Mouse (Mus musculus): Measurements from ENCODE around the gene Crat.

Gene Crat

DNA sequence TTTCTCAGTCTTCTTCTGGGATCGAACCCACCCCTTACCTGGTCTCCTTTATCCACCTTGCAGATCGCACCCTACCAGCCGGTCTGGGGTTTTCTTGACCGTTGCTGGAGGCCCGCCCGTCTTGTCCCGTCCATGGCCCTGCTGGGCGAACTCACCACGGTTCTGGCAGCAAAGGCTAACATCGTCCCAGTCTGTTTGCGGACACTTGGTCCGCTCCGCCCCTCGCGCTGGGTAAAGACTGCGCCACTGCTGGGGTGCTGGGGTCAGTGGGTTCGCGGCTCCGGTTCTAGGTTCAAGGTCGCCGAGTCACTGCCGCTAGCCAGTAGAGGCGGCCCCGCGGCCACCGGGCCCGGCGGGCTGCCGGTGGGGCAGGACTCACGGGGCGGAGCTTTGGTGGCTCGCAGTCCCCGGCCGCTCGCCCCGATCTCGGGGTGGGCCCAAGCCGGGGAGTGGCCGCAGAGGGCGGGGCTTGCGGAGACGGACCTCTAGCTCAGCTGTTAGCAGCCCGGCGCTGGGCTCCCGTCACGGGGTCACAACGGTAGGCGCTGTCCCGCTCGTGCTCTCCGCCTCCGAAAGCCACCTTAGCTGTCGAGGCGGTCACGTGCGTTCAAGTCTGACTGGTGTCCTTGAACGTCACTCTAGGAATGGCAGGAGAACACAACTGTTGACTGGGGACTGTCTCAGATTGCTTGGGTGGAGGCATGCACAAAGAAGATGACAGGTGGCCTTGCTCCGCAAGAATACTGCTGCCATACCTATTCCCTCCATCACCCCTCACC, at the start of gene Crat:
TSS of gene Crat (minus strand) at position 657 of the 779 bp plus-strand sequence.
- peak; percentile 54 for DNase-seq (ENCODE audit: low read depth, low spot score)

DNA sequence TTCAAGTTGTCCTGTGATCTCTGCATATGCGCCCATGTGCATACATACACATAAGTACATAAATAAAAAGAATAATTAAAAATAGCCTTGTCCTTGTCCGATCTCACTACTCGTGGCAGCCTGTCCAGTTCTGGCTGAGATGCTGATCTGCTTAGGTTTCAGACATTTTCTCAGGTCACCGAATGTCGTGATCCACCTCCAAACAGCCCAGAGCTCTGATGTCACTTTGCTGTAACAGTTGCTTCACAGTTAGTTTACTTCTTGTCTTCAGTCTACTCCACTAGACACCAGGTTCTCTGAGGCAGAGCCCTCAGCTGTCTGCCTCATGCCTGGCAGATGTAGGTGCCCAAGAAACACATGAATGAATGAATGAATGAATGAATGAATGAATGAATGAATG, 48.8 kb upstream of the Crat start:
- no peak for DNase-seq (ENCODE audit: low read depth, low spot score)

DNA sequence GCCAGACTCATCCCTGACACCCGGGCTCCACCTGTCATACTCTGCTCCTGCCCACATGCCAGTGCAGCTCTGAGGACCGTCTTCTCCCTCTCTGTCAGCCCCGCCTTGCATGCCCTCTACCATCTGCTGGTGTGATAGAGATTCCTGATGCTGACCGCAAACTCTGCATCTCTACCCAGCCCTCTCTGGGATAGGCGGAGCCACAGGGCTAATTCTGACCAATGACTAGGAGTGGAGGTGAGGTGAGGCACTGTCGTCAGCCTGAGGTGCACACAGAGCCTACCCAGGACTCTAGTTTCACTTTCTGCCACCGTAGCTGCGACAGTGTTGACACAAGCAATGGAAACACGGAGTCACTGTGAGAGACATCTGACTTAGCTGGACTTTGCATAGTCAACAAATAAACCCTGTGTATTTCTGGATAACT, 48.3 kb upstream of the Crat start:
- DNase-seq (ENCODE audit: low read depth, low spot score), result no peak

- DNase-seq (ENCODE audit: low read depth, low spot score), result no peak
Observed at GRCm38 (mm10) chr2:30463341-30463761, 47.7 kb upstream of the Crat start.

GRCm38 (mm10) chr2:30459241-30459640, 43.6 kb upstream of the Crat start:
- DNase-seq (ENCODE audit: low read depth, low spot score), result no peak

- no peak for DNase-seq (ENCODE audit: low read depth, low spot score)
Observed at GRCm38 (mm10) chr2:30458349-30458748, 42.7 kb upstream of the Crat start.

DNA sequence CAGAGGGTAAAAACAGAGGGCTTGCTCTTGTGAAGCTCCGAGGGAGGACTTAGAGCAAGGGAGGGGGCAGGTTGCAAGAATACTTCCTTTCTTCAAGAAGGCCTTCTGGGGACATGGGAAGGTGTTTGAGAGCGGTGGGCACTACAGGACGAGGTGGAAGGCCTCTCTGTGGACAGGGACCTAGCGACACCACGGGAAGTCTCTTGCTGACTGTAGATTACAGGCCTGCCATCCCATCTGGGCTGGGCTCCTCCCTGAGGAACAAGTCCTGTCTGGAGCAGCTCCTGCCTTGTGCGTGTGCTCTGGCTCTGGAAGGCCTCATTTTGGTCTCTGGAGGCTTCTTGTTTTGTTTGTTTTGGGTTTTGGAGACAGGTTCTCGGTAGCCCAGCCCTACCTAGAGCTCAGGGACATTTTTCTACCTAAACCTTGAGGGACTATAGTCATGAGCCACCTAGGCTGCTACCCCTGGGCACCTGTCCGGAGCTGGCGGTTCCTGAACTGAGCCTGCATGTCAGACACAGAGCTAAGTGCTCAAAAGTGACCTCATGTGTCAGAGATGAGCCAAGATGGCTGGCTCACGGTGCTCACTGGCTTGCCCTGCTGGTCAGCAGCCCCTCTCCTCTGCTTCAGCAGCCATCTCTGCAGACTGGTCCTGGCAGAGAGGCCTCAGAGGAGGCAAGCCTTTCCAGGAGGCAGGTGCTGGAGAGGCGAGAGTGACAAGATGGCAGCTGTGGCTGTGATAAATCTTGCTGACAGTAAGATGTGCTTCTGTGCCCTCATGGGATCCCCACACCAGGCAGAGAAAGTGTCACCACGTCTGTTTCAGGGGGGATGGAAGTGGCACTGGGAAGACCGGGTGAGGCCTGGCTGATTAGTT, 40.7 kb upstream of the Crat start:
- DNase-seq (ENCODE audit: low read depth, low spot score), result no peak

GRCm38 (mm10) chr2:30454587-30454986, 39.0 kb upstream of the Crat start:
- no peak for DNase-seq (ENCODE audit: low read depth, low spot score)

- DNase-seq (ENCODE audit: low read depth, low spot score), result no peak
Observed at GRCm38 (mm10) chr2:30453570-30453969, 38.0 kb upstream of the Crat start.

- DNase-seq (ENCODE audit: low read depth, low spot score), result no peak
Observed at GRCm38 (mm10) chr2:30451525-30451924, 35.9 kb upstream of the Crat start.

DNA sequence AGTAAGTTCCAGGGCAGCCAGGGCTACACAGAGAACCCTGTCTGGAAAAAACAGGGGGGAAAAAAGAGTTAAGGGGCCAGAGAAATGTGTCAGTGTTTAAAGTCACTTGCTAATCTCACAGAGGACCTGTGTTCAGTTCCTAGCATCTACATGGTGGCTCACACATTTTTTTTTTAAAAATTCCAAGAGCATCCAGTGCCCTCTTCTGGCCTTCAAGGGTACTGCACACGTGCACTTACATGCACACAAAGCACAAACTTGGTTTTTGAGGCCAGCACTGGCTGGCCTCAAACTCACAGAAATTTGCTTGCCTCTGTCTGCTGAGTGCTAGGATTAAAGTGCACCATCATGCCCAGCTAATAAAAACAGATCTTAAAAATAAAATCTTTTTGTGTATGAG, 34.9 kb upstream of the Crat start:
- DNase-seq (ENCODE audit: low read depth, low spot score), result no peak

- no peak for DNase-seq (ENCODE audit: low read depth, low spot score)
Observed at GRCm38 (mm10) chr2:30448371-30448770, 32.8 kb upstream of the Crat start.

GRCm38 (mm10) chr2:30446891-30447826, 31.5 kb upstream of the Crat start:
- no peak for DNase-seq (ENCODE audit: low read depth, low spot score)

GRCm38 (mm10) chr2:30445312-30445711, 29.7 kb upstream of the Crat start:
- DNase-seq (ENCODE audit: low read depth, low spot score), result no peak

GRCm38 (mm10) chr2:30444450-30444849, 28.8 kb upstream of the Crat start:
- no peak for DNase-seq (ENCODE audit: low read depth, low spot score)

DNA sequence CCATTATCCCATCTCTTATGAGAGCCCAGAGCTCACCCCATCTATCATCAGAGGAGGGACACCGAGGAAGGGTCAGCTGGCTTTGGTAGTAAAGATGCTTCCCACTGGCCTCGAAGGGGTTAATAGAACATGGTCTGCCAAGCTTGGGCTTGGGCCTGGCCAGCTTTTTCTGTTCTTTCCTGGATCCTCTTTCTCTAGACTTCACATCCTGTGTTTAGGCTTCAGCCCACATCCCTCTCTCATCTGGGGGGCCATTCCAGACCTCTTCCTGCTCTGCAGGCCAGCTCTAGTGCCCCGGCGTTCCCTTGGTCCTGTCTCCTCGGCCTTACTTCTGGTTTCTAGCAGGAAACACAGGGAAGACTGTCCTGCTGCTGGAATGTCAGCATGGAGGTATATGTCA, 28.4 kb upstream of the Crat start:
- no peak for DNase-seq (ENCODE audit: low read depth, low spot score)

DNA sequence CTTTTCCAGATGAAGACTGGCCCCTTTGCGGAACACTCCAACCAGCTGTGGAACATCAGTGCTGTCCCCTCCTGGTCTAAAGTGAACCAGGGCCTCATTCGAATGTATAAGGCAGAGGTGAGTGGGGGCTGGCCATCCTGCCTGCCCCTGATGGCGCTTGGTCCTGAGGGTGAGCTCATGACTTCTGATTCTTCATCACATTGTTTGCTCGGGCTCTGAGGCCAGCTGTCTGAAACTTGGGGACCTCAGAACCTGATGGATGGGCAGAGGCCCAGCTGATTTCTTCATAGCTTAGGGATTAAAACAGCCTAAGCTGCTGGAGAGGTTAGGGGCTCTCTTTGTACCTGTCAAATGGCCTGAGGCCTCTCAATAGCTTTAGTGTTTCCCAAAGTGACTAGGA, 27.7 kb upstream of the Crat start:
- DNase-seq (ENCODE audit: low read depth, low spot score), result no peak

- no peak for DNase-seq (ENCODE audit: low read depth, low spot score)
Observed at GRCm38 (mm10) chr2:30442498-30442890, 26.9 kb upstream of the Crat start.

DNA sequence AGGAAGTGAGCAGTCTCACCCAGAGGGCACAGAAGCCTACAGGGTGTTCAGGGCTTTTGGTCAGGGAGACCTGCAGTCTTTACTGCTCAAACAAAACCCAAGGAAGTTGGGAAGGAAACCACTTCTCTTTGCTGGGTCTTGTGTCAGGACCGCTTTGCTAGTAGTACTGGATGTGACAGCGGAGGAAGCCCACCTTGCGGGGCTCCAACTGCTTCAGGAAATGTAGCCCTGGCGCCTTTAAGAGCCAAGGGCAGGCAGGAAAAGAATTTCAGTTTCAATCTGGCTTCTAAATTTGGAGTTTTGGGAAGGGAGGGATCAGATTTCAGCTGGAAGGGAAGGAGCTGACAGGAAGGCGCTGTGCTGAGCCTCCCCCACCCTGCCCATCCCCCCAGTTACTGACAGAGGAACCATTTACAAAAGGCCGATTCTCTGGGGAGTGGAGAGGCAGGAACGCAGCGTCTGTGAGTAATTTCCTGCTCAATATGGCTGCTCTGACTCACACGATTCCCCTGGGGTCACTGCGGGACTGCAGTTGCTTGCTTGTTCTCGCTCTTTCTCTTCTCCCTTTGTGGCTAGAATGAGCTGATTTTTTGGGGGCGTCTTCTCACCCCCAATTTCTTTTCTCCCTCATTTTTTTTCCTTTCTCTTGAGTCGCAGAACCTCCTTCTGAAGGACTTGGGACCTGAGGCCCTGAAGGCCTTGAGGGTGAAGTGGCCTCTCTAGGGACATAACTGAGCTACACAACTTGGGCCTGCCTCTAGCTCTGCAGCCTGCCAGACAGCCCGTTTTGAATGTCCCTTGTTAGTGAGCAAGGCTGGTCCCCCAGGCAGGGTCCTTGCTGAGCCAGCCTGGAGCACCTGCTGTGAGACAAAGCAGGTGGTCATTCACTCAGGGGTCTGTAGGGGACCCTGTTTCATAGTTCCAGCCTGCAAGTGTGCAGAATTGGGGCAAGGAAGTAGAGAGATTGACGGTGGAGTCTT, 26.2 kb upstream of the Crat start:
- DNase-seq (ENCODE audit: low read depth, low spot score), result peak; percentile 79
